Mouse (Mus musculus): ENCODE data around the gene Mapt.
"Not testable (repeated sequence)": the region's sequence is repeated elsewhere in the genome, so short reads cannot be mapped to it uniquely, and the experiment has no call there.

Gene Mapt

GRCm38 (mm10) chr11:104233574-104234206, 2.5 kb downstream of the Mapt start:
- DNase-seq (ENCODE audit: low read depth, low spot score): peak; percentile 11

- DNase-seq (ENCODE audit: low read depth, low spot score): no peak
These were observed 3.5 kb downstream of the Mapt start for GRCm38 (mm10) chr11:104234680-104235079.

DNA sequence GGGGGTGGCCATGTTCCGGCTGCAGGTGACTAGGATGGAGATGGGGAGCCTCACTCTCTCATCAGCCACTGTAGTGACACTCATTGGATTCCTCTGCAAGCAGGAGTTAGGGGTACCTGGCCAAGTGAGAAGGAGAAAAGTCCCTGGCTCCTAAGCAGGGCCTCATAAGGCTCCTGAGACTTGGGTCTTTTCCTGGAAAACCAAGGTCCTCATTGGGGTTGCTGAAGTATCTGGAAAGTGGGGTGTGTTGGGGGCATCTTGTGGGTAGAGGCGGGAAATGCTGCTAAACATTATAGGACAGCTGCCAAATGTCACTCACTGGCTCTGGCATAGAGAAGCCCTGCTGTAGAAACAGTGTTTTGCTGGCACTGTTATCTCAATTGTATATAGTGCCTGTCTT, 4.7 kb downstream of the Mapt start:
- no peak for DNase-seq (ENCODE audit: low read depth, low spot score)

DNA sequence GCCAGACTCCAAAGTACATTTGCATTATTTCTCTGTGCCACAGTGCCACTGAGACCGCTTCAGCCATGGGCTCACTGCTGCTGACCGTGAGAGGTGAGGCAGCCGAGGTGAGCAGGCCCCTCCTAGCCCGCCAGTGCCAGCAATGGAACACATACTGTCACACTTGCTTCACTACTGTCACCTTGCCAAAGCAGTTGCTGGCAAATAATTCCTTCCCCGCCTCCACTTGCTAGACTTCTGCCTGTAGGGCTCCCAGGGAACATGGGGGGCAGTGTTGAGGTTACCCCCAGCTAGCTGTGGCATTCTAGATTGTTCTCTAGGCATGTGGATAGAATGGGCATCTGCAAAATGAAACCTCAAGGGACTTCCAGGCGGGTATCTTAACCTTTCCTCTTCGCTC, 6.0 kb downstream of the Mapt start:
- DNase-seq (ENCODE audit: low read depth, low spot score): no peak

DNA sequence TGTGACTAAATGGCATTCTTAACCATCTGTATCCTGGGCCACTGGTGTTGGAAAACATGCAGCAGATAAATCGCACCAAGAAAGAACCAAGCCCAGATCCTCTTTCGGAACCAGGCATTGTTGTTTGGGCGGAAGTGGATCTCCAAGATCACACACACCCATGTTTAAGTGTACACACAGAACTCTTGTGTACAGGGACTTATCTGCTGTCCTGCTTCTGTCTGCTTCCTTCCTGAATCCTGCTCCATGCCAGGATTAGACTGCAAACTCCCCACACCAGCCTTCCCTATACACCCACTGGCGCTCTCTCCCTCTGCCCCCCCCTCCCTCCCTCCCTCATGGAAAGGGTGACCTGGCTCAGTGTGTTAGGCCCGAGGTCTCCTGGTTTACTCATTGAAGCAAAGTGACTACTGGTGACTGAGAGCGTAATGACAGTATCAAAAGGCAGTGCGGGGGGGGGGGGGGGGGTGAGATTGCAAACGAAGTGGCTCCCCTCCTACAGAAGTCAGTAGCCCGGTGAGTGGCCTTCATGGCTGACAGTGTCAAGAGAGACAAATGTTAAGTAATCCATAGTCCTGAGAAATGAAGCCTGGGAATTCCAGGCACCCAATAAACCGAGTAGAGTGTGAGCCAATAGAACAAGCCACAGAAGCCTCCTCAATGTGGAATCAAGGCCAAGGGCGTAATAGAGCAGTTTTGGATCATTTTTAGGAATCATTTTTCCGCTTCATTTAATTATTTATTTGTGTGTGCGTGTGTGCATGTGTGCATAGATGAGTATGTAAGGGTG, 7.0 kb downstream of the Mapt start:
- DNase-seq (ENCODE audit: low read depth, low spot score): no peak

GRCm38 (mm10) chr11:104245478-104245877, 14.3 kb downstream of the Mapt start:
- DNase-seq (ENCODE audit: low read depth, low spot score): not testable (repeated sequence)

DNA sequence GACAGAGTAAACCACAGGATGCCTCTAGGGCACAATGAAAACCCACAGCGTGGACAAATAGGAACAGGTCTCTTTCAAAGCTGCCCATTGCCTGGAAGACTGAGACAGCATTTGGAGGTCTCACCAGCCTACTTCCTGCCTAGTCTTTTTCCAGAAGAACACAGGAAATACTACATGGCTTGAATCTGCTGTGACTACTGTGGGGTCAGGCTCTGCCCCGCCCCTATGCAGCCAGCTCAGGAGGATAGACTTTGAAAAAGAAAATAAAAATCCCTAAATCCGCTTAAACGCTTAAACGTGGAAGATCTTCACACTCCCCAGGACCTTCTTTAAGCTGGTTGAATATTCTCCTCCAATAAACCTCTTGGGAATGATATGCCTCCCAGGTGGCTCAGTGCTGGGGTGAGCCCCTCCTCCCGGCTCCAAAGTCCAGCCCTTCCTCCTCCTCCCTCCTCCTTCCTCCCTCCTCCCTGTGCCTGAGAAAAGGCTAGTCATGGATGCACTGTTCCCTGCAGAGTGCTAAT, 15.0 kb downstream of the Mapt start:
- DNase-seq (ENCODE audit: low read depth, low spot score): no peak

DNA sequence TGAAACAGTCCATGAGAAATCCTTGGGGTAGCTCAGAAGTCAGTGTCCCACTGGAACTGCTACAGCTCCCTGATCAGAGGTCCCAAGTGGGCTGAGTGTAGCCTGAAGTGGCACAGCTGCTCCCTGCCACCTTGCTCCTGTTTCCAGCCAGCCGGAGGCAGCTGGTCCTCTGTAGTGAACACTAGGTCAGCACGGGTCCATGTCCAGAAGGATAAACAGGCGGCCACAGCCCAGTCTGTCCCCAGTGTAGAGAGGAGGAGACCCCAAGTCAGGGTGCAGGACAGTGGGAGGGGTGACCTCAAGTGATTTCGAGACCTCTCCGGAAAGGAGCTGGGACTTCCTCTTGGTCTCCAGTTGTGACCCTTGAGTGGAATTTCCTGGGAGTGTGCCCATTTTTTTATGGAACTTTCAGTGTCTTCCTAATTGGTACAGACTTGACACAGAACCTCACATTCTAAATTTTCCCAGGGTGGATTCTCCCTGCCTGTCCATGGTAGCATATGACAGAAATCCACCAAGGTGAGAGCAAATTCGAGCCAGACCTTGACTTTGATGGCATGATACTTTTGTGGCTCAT, 16.0 kb downstream of the Mapt start:
- DNase-seq (ENCODE audit: low read depth, low spot score): no peak

GRCm38 (mm10) chr11:104249420-104249819, 18.2 kb downstream of the Mapt start:
- DNase-seq (ENCODE audit: low read depth, low spot score): no peak

- DNase-seq (ENCODE audit: low read depth, low spot score): no peak
These were observed 19.9 kb downstream of the Mapt start for GRCm38 (mm10) chr11:104251121-104251520.

DNA sequence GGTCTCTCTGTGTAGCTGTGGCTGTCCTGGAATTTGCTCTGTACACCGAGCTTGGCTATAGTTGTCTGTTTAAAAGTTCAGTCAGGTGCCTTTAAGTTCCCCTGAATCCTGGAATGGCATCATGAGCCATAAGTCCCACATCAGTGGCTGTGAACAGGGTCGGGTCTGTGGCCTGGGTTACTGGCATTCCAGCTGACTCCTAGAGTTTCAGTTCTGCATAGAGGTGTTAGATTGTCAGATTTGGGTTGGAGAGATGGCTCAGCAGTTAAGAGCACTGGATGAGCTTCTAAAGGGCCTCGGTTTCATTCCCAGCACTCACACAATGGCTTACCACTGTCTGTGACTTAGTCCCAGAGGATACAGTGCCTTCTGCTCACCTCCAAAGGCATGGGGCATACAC, 20.9 kb downstream of the Mapt start:
- no peak for DNase-seq (ENCODE audit: low read depth, low spot score)

DNA sequence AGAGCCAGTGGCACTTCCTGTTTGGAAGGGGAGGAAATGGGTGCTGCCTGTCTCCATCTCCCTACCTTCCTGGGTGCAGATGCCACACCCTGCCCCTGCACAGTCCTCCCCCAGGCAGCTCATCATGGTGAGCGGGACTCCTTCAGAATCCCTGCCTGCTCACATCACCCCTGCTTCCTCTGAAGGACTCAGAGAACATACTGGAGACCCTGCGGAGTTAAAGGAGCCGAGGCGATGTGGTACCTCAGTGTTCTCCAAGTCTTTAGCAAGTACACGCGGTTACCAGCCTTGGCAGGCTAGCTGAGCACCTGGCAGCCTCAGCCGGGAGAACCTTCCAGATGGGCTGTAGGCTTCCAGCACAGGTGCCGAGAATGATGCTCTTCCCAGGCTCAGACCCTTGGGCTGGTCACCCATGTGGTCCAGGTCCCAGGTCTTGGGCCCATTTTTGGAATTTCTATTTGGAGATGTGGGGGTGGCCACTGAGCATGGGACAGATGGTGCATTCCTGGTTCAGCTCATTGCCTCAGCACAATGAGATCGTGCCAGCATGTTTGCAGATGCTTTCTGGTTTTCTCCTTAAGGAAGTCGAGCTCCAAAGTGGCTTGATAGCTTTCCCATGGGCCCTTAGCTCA, 23.3 kb downstream of the Mapt start:
- DNase-seq (ENCODE audit: low read depth, low spot score): no peak

DNA sequence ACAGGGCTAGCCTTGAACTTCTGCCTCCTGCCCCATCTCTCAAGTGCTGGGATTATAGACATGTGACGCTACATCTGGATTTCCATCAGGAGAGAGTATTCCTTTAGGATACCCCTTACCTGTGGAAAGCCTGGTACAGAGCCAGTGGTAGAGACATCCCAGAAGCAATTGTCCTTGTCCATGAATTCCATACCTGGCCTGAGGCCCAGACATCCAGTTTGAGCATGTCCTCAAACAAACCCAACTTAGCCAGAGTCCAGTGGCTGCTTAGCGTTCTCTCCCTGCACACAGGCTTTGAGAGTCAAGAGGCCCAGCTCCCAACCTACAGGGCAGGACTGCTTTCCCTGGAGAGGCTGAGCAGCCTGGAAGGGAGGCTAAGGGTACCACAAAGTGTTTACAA, 25.0 kb downstream of the Mapt start:
- DNase-seq (ENCODE audit: low read depth, low spot score): no peak

DNA sequence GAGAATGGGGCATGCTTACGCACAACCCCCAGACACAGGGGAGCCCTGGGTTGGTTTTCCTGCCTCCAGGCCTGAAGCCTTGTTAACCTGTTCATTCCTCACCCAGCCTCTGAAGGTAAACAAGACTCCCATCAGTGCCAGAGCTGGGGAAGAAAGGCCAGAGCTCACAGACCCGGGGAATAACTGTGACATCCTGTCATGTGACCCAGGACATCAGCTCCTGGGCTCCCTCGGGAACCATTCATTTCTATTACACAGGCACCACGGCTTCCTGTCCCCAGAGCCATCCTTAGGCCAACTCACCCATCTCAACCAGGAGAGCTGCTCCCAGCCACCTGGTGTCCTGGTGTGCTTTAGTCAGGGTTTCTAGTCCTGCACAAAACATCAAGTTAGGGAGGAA, 27.8 kb downstream of the Mapt start:
- no peak for DNase-seq (ENCODE audit: low read depth, low spot score)

- DNase-seq (ENCODE audit: low read depth, low spot score): no peak
These were observed 33.5 kb downstream of the Mapt start for GRCm38 (mm10) chr11:104264683-104265082.

DNA sequence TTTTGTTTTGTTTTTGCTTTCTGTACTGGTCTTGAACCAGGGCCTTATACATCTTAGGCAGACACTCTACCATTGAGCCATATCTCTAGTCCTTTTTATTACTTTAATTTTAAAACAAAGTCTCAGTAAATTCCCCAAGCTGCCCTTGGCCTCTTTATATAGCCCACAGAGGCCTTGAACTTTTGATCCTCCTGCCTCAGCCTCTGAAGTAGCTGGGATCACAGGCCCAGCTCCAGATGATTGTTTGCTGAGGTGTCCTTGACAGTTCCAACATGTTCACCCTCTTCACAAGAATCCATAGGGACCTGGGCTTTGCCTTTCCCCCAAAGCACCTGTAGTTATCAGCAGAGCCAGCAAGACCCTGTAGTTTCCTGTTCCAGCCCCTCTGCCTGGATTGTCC, 34.5 kb downstream of the Mapt start:
- no peak for DNase-seq (ENCODE audit: low read depth, low spot score)

- DNase-seq (ENCODE audit: low read depth, low spot score): no peak
These were observed 36.2 kb downstream of the Mapt start for GRCm38 (mm10) chr11:104267380-104267779.

DNA sequence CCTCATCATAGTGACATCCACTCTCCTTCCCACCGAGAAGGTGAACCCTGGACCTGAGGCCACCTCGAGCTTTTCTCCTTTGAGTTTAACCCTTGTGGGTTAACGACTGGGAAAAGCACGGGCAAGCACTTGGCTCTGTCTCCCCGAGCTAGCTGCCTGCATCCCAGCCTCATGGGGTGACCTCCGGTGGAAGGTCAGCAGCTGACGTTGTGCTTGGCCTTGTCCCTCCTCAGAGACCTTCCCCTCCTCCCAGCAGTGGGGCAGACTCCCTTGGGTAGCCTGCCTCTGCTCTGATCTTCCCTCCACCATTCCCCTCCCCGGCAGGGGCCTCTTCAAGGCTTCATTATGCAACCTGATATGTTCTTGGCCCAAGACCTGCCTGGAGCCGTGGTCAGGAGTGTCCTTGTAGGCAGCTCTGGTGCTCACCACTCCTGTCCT, 38.2 kb downstream of the Mapt start:
- DNase-seq (ENCODE audit: low read depth, low spot score): peak; percentile 10

- no peak for DNase-seq (ENCODE audit: low read depth, low spot score)
These were observed 39.3 kb downstream of the Mapt start for GRCm38 (mm10) chr11:104270452-104270851.

GRCm38 (mm10) chr11:104270876-104271275, 39.7 kb downstream of the Mapt start:
- no peak for DNase-seq (ENCODE audit: low read depth, low spot score)

- no peak for DNase-seq (ENCODE audit: low read depth, low spot score)
These were observed 40.7 kb downstream of the Mapt start for GRCm38 (mm10) chr11:104271876-104272275.

GRCm38 (mm10) chr11:104272352-104272751, 41.2 kb downstream of the Mapt start:
- no peak for DNase-seq (ENCODE audit: low read depth, low spot score)

Data from CD4-positive helper T cell, adult 2 months (primary cell).